Mouse (Mus musculus) G1E (cell line): ENCODE measurements at regions not wholly inside any gene's neighbourhood (a gene's known extent, or its start where the extent isn't known, plus 50 kb on each side); places are given as distances from the start of the nearest gene placed in this dataset.

Source experiments
- ATAC-seq: 2 replicates; pipeline ENCODE4 v1.8.0; 2016; ENCODE audit warnings: mild to moderate bottlenecking; ENCODE audit not compliant: insufficient number of reproducible peaks, poor library complexity, low FRiP score, severe bottlenecking; ENCODE audit errors: extremely low read depth
- DNase-seq: peaks from one replicate; pipeline ENCODE4 v3.0.0; 2012; ENCODE audit warnings: low spot score
- H3K27me3 ChIP-seq: 2 replicates; pipeline ENCODE4 v1.6.1; 2012; ENCODE audit warnings: mild to moderate bottlenecking, low read length, inconsistent platforms; ENCODE audit not compliant: insufficient read depth
- H3K36me3 ChIP-seq: replicated peaks from 2 replicates; pipeline ENCODE3; 2012; ENCODE audit warnings: mild to moderate bottlenecking, inconsistent platforms
- H3K4me1 ChIP-seq: 2 replicates; pipeline ENCODE4 v1.6.1; 2012; ENCODE audit warnings: low read depth, low read length, inconsistent platforms, mixed read lengths; ENCODE audit not compliant: insufficient read depth
- H3K4me3 ChIP-seq: 2 replicates; pipeline ENCODE4 v1.5.1; 2012; ENCODE audit warnings: low read depth, mild to moderate bottlenecking, inconsistent platforms, low read length, moderate library complexity, mixed read lengths
- H3K9me3 ChIP-seq: replicated peaks from 2 replicates; pipeline ENCODE4 v1.6.1; 2012; ENCODE audit warnings: inconsistent platforms
- CTCF ChIP-seq: IDR thresholded peaks from 2 replicates; pipeline ENCODE4 v1.5.1; 2012; ENCODE audit warnings: low read depth, low read length, inconsistent platforms, mixed read lengths
- GATA1 ChIP-seq: IDR thresholded peaks from 2 replicates; pipeline ENCODE4 v1.6.1; 2012; ENCODE audit warnings: borderline replicate concordance, low read length, inconsistent platforms, mixed read lengths
- GATA2 ChIP-seq: IDR thresholded peaks from 2 replicates; pipeline ENCODE4 v1.6.1; 2012; ENCODE audit warnings: low read depth, low read length, inconsistent platforms, borderline replicate concordance
- POLR2AphosphoS5 ChIP-seq: IDR thresholded peaks from 2 replicates; pipeline ENCODE4 v1.6.1; 2012; ENCODE audit warnings: low read depth, low read length, inconsistent platforms; ENCODE audit not compliant: insufficient replicate concordance
- TAL1 ChIP-seq: conservative IDR thresholded peaks from 2 replicates; pipeline ENCODE4 v1.6.1; 2012; ENCODE audit warnings: low read depth, low read length, inconsistent platforms, mixed read lengths

DNA sequence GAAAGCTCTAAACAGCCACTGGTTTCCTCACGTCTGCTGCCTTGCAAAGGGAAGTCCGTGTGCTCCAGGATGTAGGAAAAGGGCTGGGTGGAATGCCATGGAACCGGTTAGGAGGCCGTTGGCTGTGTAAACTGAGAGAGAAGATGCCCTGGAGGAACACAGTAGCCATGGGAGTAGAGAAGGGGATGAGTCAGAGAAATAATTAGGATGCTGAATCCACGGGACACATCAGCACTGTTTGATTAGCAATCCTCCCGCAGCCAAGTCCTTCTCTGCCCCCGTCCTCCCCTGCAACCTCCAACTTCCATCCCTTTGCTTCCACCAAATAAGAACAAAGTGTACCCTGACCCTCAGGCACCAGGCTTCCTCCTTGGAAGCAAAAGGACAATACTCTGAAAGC lies 532.4 kb upstream of the Tmpo start:
- Histone ChIP-seq H3K9me3 (peaks cover 29% of the 10 kb centered on the region), H3K36me3 (no peaks in the 10 kb centered on the region), H3K4me1 (no peaks in the 10 kb centered on the region), H3K4me3 (no peak overlapping the region), H3K27me3 (no peaks in the 10 kb centered on the region)
- DNase-seq, result no peak
- no peak for ATAC-seq
- TF ChIP-seq POLR2AphosphoS5 (no peak), CTCF (no peak), GATA1 (no peak), TAL1 (no peak), GATA2 (no peak)

DNA sequence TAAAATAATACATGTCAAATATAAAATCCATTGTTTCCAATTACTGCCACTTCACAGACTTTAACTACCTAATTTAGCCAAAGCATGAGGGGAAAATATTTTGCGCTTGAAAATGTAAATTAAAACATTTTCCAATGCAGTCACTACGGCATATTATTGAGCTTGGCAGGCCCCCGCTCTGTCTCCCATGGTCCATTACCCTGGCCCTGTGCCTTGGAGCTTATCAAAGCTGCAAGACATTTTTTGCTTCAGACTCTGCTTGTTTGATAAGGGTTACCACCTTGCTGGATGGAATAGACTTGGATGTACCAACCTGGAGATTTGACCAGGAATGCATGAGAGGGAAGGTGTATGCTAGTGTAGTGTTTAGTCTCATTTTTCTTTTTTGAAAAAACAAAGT lies 525.7 kb upstream of the Tmpo start:
- no peaks in the 10 kb centered on the region for H3K27me3 ChIP-seq
- no peak for DNase-seq
- peaks cover 26% of the 10 kb centered on the region for H3K9me3 ChIP-seq
- H3K4me3 ChIP-seq, result no peak overlapping the region
- no peak for ATAC-seq
- no peaks in the 10 kb centered on the region for H3K36me3 ChIP-seq
- TF ChIP-seq TAL1 (no peak), GATA2 (no peak), POLR2AphosphoS5 (no peak), CTCF (no peak), GATA1 (no peak)
- H3K4me1 ChIP-seq, result no peaks in the 10 kb centered on the region

DNA sequence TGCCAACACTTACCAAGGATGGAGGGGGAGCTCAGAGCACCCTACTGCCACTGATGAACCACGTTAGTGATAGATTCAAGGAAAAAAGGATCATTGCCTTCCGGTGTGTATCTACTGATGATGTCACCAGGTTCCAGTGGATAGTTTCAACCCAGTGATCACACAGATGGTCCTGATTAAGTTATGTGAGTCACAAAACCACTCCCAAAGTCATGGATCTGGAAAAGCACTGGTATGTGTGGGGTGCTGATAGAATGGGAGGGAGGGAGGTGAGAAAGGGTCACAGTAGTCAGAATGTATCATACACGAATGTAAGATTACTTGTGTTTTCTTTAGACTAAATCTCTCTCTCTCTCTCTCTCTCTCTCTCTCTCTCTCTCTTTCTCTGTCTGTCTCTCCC lies 523.6 kb upstream of the Tmpo start:
- H3K4me1 ChIP-seq, result no peaks in the 10 kb centered on the region
- no peak overlapping the region for H3K4me3 ChIP-seq
- DNase-seq (no peak), ATAC-seq (no peak)
- H3K27me3 ChIP-seq, result no peaks in the 10 kb centered on the region
- H3K36me3 ChIP-seq, result no peaks in the 10 kb centered on the region
- no peak for TF ChIP-seq GATA2
- no peak for TF ChIP-seq CTCF
- no peak for TF ChIP-seq POLR2AphosphoS5
- TF ChIP-seq GATA1, result no peak
- TF ChIP-seq TAL1, result no peak
- peaks cover 29% of the 10 kb centered on the region for H3K9me3 ChIP-seq

DNA sequence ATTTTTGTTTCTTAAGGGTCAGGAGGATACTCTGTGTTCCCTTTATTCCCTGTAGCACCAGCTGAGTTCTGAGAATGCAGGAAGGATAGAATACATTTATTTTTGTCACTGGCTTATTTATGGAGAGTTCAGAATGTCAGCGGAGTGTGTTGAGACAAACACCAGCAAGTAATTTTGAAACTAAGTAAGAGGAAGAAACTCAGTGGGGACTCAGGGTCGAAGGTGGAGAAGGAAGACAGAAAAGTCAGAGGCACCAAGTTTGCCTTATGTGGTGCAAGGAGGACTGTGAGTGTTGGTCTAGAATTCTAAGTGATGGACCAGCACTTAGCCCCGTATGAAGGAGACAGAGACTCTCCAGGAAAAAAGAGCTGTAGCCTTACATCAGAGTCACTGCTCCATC lies 520.7 kb upstream of the Tmpo start:
- H3K27me3 ChIP-seq, result no peaks in the 10 kb centered on the region
- no peak for TF ChIP-seq TAL1
- TF ChIP-seq CTCF, result no peak
- TF ChIP-seq POLR2AphosphoS5, result no peak
- TF ChIP-seq GATA2, result no peak
- TF ChIP-seq GATA1, result no peak
- no peaks in the 10 kb centered on the region for H3K4me1 ChIP-seq
- ATAC-seq, result no peak
- no peak for DNase-seq
- H3K36me3 ChIP-seq, result no peaks in the 10 kb centered on the region
- H3K9me3 ChIP-seq, result peaks cover 26% of the 10 kb centered on the region
- H3K4me3 ChIP-seq, result no peak overlapping the region

DNA sequence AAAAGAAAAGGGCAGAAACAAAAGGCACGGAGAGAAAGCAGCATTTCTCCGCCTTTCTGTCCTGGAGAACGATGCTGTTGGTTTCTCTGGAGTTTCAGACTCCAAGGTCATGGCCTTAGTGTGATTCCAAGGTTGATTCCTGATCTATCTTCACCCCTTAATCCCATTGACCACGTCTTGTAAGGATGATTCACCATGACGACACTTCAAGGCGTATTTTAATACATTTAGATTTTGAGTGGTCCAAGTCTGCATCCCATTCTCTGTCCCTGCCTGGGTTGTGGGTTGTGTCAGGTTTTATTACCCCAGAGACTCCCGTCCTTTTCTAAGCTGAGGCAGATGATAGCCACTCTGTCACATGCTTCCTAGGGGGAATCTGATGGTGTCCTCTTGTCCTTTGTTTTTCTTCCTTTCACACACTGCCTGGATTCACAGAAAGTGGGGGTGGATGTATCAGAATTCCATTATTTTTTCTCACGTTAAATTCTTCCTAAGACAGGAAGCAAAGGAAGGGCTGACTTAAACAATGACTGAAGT lies 505.0 kb upstream of the Tmpo start:
- Histone ChIP-seq H3K4me3 (no peak overlapping the region), H3K4me1 (no peaks in the 10 kb centered on the region), H3K27me3 (no peaks in the 10 kb centered on the region), H3K36me3 (no peaks in the 10 kb centered on the region), H3K9me3 (0 out of 2 replicates have a peak, but pooled peaks cover 12% of the 10 kb centered on the region)
- TF ChIP-seq TAL1 (no peak), POLR2AphosphoS5 (no peak), GATA2 (no peak)
- ATAC-seq (no peak), DNase-seq (no peak)

DNA sequence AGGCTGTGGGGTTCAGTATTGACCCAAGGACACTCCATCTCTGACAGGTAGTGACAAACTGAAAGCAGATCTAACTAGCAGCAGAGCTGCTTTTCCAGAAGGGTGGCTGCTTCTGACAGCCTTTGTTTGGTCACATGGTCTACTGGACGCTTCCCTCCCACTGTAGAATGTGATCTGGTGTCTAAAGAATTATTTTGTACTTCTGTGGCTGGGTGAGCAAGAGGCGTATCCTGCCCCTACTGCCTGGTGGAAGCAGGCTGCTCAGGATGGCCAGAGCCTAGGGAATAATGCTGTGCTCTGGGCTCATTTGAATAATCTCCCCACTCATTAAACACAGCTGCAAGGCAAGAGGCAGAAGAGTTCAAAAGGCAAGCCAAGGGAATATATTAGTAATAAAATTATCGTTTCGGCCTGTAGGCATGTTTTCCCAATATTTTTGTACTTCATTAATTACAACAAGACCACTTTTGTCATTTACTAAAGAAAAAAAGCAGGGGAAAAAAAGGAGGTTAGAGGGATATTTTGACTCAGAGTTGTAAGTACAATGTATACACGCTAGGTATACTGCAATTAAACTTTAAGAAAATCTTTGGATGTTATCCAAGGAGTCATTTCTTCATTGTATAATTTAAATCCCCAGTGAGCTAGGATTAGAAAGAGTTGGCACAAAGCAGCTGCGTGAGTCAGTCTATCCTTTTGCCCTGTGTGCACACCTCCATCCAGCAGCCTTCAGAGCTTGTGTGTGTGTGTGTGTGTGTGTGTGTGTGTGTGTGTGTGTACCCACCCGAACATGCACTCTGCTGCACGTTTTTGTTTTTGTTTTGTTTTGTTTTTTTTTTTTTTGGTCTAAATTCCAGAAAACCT lies 504.3 kb upstream of the Tmpo start:
- Histone ChIP-seq H3K36me3 (no peaks in the 10 kb centered on the region), H3K4me1 (no peaks in the 10 kb centered on the region), H3K27me3 (no peaks in the 10 kb centered on the region), H3K4me3 (no peak overlapping the region), H3K9me3 (0 out of 2 replicates have a peak, but pooled peaks cover 12% of the 10 kb centered on the region)
- TF ChIP-seq GATA1 (no peak), GATA2 (no peak)
- ATAC-seq (no peak), DNase-seq (no peak)
